In genomic region chr9:69125011-69125786, GRCm38 (mm10) we compare ENCODE assay signal across 8 mouse cellular contexts.
DNase-seq lines count a peak whose midpoint lies in the region; ATAC-seq lines count a peak whose summit lies in the region.

No protein-coding gene starts in this region.

- intact Hi-C loops in left cerebral cortex, postnatal 25 days (cut with DNase I), result no loop called here

- peak; percentile 43; the same call in 1 of the 2 replicates for ATAC-seq in common myeloid progenitor, adult 5-6 weeks (replicated peaks; ENCODE audit: low read depth, poor library complexity, severe bottlenecking)
- ATAC-seq in inflammation-experienced regulatory T-cells, adult 6 months, result peak; percentile 75
- ATAC-seq in megakaryocyte progenitor cell, adult 5-6 weeks (replicated peaks; ENCODE audit: poor library complexity), result peak; percentile 43

- DNase-seq in cerebellum, adult 11-12 months, result peak; percentile 66
- DNase-seq in cerebellum, postnatal 4 days (ENCODE audit: low spot score in 2 of 2), result no peak
- DNase-seq in gastrocnemius, postnatal 25 days, result peak; percentile 71
- DNase-seq in left cerebral cortex, postnatal 25 days (ENCODE audit: low spot score in 2 of 2), result peak; percentile 49 to 56
- peak; percentile 43 for DNase-seq in skeletal muscle tissue, adult 2 months (ENCODE audit: low read depth, low spot score)

Comparison
In these comparisons a context has a peak if more than half of its experiments do, and no peak if none do; other contexts are left out.
1. DNase-seq: peak in cerebellum, adult 11-12 months (single experiment), gastrocnemius, postnatal 25 days (single experiment), left cerebral cortex, postnatal 25 days (2 of 2) and skeletal muscle tissue, adult 2 months (single experiment); none in cerebellum, postnatal 4 days (0 of 2).
2. Peak in every context shown above with its lines, with median percentiles within 50 percentile points of each other: ATAC-seq.